Mouse (Mus musculus): Measurements from ENCODE around the gene Ypel4.

The Ypel4 gene

GRCm38 (mm10) chr2:84761840-84762239, 28.0 kb downstream of the Ypel4 start:
- no peak for DNase-seq (ENCODE audit: low spot score)

- DNase-seq (ENCODE audit: low spot score), result no peak
These were observed 28.4 kb downstream of the Ypel4 start for GRCm38 (mm10) chr2:84762295-84762694.

- DNase-seq (ENCODE audit: low spot score), result no peak
These were observed 29.0 kb downstream of the Ypel4 start for GRCm38 (mm10) chr2:84762818-84763217.

GRCm38 (mm10) chr2:84770501-84770900, 36.6 kb downstream of the Ypel4 start:
- DNase-seq (ENCODE audit: low spot score), result no peak

GRCm38 (mm10) chr2:84772454-84772853, 38.6 kb downstream of the Ypel4 start:
- no peak for DNase-seq (ENCODE audit: low spot score)

GRCm38 (mm10) chr2:84773195-84773594, 39.3 kb downstream of the Ypel4 start:
- DNase-seq (ENCODE audit: low spot score), result no peak

GRCm38 (mm10) chr2:84774751-84775150, 40.9 kb downstream of the Ypel4 start:
- DNase-seq (ENCODE audit: low spot score), result peak; percentile 33

- DNase-seq (ENCODE audit: low spot score), result no peak
These were observed 41.4 kb downstream of the Ypel4 start, which contains the start of gene Serping1 for GRCm38 (mm10) chr2:84775241-84775640. Gene Serping1 (minus strand): TSS chr2:84775444.

GRCm38 (mm10) chr2:84775665-84776064, 41.8 kb downstream of the Ypel4 start:
- no peak for DNase-seq (ENCODE audit: low spot score)

GRCm38 (mm10) chr2:84777706-84778105, 43.8 kb downstream of the Ypel4 start:
- DNase-seq (ENCODE audit: low spot score), result no peak

- no peak for DNase-seq (ENCODE audit: low spot score)
These were observed 45.4 kb downstream of the Ypel4 start for GRCm38 (mm10) chr2:84779210-84779609.

GRCm38 (mm10) chr2:84783315-84783714, 49.5 kb downstream of the Ypel4 start:
- DNase-seq (ENCODE audit: low spot score), result no peak

GRCm38 (mm10) chr2:84783840-84784566, 50.1 kb downstream of the Ypel4 start:
- no peak for DNase-seq (ENCODE audit: low spot score)

Measured in urinary bladder, postnatal 10 days (tissue).